Mouse (Mus musculus) splenic B cell, adult 2 months (primary cell): Measurements from ENCODE around the gene Mgat1.

Experiments used
- DNase-seq: peaks from one replicate; pipeline ENCODE4 v3.0.0-alpha.2; 2011; ENCODE audit warnings: low read depth, low spot score
- H3K27me3 ChIP-seq: 2 replicates; pipeline ENCODE4 v1.6.1; 2012; ENCODE audit warnings: mild to moderate bottlenecking, low read length, moderate library complexity, mixed read lengths; ENCODE audit not compliant: control insufficient read depth, poor library complexity, insufficient read depth, severe bottlenecking
- H3K36me3 ChIP-seq: 2 replicates; pipeline ENCODE4 v1.6.1; 2012; ENCODE audit warnings: mild to moderate bottlenecking, low read length, moderate library complexity, mixed read lengths; ENCODE audit not compliant: control insufficient read depth, poor library complexity, insufficient read depth, severe bottlenecking

The Mgat1 gene

DNA sequence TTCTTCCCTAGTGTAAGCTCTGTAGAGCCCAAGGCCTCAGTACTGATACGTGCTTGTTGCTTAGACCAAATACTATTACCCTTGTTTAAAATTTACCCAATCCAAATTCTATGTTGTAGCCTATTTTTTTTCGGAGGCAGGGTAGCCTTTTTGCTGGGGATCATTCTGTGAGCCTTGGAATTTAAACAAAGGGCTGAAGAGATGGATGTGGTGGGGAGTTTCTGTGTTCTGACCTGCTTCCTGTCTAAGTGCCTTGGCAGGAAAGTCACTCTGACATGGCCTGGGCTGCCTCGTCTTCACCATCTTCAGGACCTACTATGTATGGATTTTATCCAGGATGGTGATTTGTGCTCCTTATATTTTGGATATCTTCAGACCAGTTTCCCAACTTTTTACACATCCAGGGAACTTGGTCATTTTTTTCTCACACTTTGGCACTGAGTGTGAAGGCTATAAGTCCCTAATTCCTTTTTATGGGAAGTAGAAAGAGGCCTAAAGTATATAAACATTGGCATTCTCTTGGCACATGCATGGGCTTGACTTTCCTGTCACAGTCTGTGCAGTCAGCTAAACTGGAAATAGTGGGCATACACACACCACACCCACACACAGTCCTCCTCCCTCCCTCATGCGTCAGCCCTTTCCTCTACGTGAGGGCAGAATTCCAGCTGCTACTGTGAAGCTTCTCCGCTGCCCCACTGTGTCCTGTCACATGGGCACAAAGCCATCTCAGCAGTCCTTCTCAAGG lies 4.4 kb downstream of the Mgat1 start:
- Histone ChIP-seq H3K36me3 (peaks cover 2% of the 10 kb centered on the region; the same call in 1 of the 2 replicates), H3K27me3 (no peaks in the 10 kb centered on the region)
- peak; percentile 37 for DNase-seq

DNA sequence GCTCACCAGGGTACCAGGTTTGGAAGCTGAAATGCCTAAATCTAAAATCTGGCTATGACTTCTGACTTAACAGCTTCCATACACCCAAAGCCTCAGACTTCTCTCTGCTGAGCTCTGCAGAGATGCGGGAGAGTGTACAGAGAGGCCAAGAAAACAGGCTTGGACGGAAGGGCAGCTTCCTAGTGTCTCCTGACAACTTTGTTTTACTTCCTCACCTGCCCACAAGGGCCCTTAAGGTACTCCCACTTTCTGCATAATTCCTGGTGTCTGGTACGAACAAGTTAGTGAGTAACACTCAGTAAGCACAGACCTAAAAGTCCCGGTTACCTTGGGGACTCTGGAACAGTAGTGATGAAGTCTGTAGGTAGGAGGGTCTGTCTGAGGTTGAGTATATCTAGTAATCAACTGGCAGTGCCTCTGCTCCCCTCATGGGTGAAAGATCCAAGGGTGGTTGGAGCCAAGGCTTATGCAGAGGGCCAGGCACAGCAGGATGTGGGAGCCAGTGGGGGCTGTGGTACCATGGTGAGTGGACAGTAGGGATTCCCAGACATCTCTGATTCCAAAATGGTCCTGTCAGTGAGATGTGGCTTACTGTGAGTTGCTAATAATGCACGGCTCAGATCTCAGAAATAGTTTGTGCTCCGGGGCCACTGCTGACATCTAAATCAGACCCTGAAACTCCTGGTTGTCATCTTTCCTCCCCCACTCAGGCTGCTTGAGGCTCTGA lies 5.1 kb downstream of the Mgat1 start:
- Histone ChIP-seq H3K36me3 (peaks cover 2% of the 10 kb centered on the region; the same call in 1 of the 2 replicates), H3K27me3 (no peaks in the 10 kb centered on the region)
- peak; percentile 26 for DNase-seq

GRCm38 (mm10) chr11:49249811-49250421 lies 5.9 kb downstream of the Mgat1 start:
- peaks cover 8% of the 10 kb centered on the region for H3K36me3 ChIP-seq
- H3K27me3 ChIP-seq = no peaks in the 10 kb centered on the region
- DNase-seq = peak; percentile 92

GRCm38 (mm10) chr11:49250422-49251379 lies 6.7 kb downstream of the Mgat1 start:
- DNase-seq = peak; percentile 74
- Histone ChIP-seq H3K36me3 (peaks cover 9% of the 10 kb centered on the region), H3K27me3 (no peaks in the 10 kb centered on the region)

DNA sequence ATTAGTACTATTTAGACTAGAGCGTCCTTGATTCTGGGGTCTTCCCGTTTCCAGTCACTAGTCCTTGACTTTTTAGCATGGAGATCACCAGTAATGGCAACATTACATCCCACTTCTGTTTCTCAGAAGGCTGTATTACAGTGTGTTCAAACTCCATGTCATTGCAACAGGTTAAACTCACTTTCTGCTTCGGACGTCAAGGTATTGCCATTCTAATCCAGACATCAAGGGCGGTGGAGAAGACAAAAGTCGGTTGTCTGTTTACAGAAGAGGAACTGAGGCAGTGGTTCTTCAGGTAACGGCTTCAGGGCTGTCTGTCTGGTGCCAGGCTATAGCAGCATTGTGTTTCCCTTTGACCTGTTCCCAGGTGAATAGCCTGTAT lies 7.4 kb downstream of the Mgat1 start:
- H3K27me3 ChIP-seq = no peaks in the 10 kb centered on the region
- DNase-seq = peak; percentile 35
- peaks cover 12% of the 10 kb centered on the region for H3K36me3 ChIP-seq

- no peaks in the 10 kb centered on the region for H3K27me3 ChIP-seq
- H3K36me3 ChIP-seq = peaks cover 12% of the 10 kb centered on the region
- DNase-seq = no peak
These were observed 8.1 kb downstream of the Mgat1 start for GRCm38 (mm10) chr11:49252048-49252447.

- Histone ChIP-seq H3K36me3 (peaks cover 14% of the 10 kb centered on the region), H3K27me3 (no peaks in the 10 kb centered on the region)
- no peak for DNase-seq
These were observed 9.0 kb downstream of the Mgat1 start for GRCm38 (mm10) chr11:49253035-49253434.

- no peak for DNase-seq
- H3K27me3 ChIP-seq = no peaks in the 10 kb centered on the region
- peaks cover 32% of the 10 kb centered on the region for H3K36me3 ChIP-seq
These were observed 15.3 kb downstream of the Mgat1 start for GRCm38 (mm10) chr11:49259296-49259695.

DNA sequence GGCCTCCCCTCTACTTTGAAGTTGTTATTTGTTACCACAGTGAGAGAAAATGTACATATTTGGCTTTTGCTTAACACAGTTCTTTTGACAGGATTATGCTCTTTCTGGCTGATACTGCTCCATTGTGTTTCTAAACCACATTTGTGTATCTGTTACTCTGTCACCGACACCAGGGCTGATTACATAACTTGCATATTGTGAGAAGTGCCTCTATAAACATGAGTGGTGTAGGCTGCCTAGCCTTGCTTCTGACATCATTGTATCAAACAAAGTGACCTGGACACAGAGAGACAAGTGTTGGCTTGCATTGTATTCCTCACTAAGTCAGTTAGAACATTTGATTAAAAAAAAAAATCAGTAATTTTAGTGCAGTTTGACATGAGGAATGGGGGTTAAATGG lies 15.8 kb downstream of the Mgat1 start:
- Histone ChIP-seq H3K27me3 (no peaks in the 10 kb centered on the region), H3K36me3 (peaks cover 27% of the 10 kb centered on the region)
- no peak for DNase-seq

DNA sequence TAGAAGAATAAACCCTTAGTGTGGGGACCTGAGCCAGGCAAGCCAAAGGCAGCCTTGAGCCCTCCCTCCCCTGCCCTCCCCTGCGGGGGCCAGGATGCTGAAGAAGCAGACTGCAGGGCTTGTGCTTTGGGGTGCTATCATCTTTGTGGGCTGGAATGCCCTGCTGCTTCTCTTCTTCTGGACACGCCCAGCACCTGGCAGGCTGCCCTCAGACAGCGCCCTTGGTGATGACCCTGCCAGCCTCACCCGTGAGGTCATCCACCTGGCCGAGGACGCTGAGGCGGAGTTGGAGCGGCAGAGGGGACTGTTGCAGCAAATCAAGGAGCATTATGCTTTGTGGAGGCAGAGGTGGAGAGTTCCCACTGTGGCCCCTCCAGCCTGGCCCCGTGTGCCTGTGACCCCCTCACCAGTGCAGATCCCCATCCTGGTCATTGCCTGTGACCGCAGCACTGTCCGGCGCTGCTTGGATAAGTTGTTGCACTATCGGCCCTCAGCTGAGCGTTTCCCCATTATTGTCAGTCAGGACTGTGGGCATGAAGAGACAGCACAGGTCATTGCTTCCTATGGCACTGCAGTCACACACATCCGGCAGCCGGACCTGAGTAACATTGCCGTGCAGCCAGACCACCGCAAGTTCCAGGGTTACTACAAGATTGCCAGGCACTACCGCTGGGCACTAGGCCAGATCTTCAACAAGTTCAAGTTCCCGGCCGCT lies 16.8 kb downstream of the Mgat1 start:
- no peak for DNase-seq
- H3K27me3 ChIP-seq = no peaks in the 10 kb centered on the region
- H3K36me3 ChIP-seq = peaks cover 26% of the 10 kb centered on the region

- no peaks in the 10 kb centered on the region for H3K27me3 ChIP-seq
These were observed 17.4 kb downstream of the Mgat1 start for GRCm38 (mm10) chr11:49261313-49261855.

DNA sequence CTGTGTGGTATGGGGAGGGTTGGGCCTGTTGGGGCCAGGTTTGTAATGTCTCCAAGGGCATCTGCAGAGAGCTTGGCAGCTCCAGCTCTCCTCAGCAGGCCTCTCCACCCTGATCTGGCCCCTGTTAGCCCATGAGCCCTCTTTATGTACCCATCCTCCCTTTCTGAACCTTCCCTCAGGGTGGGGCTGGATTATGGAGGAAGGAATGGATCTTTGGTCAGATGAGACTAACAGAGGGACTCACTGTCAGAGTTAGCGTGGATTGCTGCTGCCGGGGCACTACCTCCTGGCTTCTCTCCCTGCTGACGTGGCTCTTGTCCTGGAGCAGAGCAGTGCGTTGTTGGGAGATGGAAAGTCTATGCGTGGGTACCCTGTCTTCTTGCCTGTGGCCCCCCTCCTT lies 18.3 kb downstream of the Mgat1 start:
- peaks cover 21% of the 10 kb centered on the region for H3K36me3 ChIP-seq

More at GRCm38 (mm10) chr11:49261313-49261855, 17.4 kb downstream of the Mgat1 start:
- DNase-seq = no peak
- peaks cover 23% of the 10 kb centered on the region for H3K36me3 ChIP-seq

DNA sequence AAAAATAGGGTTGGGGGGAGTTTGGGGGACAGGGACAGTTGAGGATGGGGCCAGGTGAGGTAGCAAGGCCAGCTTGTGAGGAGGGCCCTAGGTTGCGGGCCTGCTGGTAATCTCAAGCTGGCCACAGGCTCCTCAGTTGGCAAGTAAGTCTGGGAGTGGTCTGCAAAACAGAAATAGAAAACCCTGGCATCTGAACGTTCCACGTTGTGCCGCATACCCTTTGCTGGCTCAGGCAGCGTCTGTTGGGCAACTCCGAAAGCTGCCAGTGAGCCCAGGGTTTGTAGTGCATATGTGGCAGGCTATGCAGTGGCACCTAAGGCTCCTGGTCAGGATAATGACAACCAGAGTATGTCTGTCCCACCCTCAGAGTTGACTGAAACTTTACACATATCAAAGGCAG lies 19.2 kb downstream of the Mgat1 start:
- no peaks in the 10 kb centered on the region for H3K27me3 ChIP-seq

More for the DNA sequence above, 18.3 kb downstream of the Mgat1 start:
- no peaks in the 10 kb centered on the region for H3K27me3 ChIP-seq
- no peak for DNase-seq

More for the DNA sequence above, 19.2 kb downstream of the Mgat1 start:
- DNase-seq = no peak
- H3K36me3 ChIP-seq = peaks cover 21% of the 10 kb centered on the region
